Mouse (Mus musculus): Measurements from ENCODE around the gene Mapkap1. TPM values are rescaled to one million over a fixed set of nuclear protein-coding genes. Genes with fewer than 3 reads are reported as not detected.
"Not testable (repeated sequence)": the region's sequence is repeated elsewhere in the genome, so short reads cannot be mapped to it uniquely, and the experiment has no call there.

The Mapkap1 gene
- total RNA-seq, 2 experiments from 2014 or later, result 29.7 to 37.8 TPM

- no peak for ATAC-seq (ENCODE audit: poor library complexity, severe bottlenecking)
Measured at GRCm38 (mm10) chr2:34431701-34432372, 25.3 kb downstream of the Mapkap1 start.

- not testable (repeated sequence) for ATAC-seq (ENCODE audit: poor library complexity, severe bottlenecking)
Measured at GRCm38 (mm10) chr2:34432887-34433286, 26.3 kb downstream of the Mapkap1 start.

- no peak for ATAC-seq (ENCODE audit: poor library complexity, severe bottlenecking)
Measured at GRCm38 (mm10) chr2:34436321-34436720, 29.8 kb downstream of the Mapkap1 start.

GRCm38 (mm10) chr2:34448756-34449155, 42.2 kb downstream of the Mapkap1 start:
- ATAC-seq (ENCODE audit: poor library complexity, severe bottlenecking), result no peak

- no peak for ATAC-seq (ENCODE audit: poor library complexity, severe bottlenecking)
Measured at GRCm38 (mm10) chr2:34462490-34462889, 55.9 kb downstream of the Mapkap1 start.

DNA sequence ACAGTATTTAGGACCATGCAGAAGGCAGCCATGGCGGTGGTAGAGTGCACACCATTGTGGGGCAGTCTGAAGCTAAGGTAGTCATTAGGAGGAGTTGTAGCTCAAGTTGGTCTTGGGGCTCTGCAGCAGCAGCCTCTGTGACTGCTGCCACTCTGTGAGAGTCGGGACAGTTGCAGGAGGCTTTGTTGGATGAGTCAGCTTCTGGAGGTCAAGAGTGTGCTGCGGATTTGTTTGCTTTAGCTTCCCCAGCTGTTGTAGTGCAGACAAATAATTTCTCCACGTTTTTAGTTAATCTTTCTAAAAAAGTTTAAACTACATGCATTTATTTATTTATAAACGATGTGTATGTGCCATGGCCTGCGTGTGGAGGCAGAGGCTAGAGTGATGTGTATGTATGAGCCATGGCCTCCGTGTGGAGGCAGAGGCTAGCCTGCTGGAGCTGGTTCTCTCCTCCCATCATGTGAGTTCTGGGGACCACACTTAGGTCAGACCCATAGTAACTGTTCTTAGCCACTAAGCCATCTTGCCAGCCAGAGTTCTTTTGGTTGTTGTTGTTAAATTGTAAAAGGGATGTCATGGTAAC, 62.1 kb downstream of the Mapkap1 start:
- no peak for ATAC-seq (ENCODE audit: poor library complexity, severe bottlenecking)

- no peak for ATAC-seq (ENCODE audit: poor library complexity, severe bottlenecking)
Measured at GRCm38 (mm10) chr2:34469324-34469723, 62.8 kb downstream of the Mapkap1 start.

DNA sequence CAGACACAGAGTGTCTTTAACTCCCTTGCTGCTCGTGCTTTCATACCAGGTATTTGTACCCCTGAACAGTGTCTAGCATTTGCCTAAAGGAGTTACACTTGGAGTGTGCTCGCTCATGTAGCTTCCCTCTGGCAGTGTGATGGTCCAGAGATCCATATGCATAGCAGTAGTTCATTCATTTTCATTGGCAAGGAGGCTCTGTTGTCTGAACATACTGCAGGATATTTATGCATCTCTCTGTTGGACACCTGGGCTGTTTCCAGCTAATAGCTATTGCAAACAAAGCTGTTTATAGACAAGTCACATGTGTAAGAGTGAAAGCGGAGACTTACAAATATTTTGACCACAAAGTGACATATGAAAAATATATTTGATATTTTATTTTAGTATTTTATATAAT, 67.2 kb downstream of the Mapkap1 start:
- ATAC-seq (ENCODE audit: poor library complexity, severe bottlenecking), result no peak

GRCm38 (mm10) chr2:34481401-34481800, 74.8 kb downstream of the Mapkap1 start:
- ATAC-seq (ENCODE audit: poor library complexity, severe bottlenecking), result no peak

GRCm38 (mm10) chr2:34482102-34482501, 75.5 kb downstream of the Mapkap1 start:
- no peak for ATAC-seq (ENCODE audit: poor library complexity, severe bottlenecking)

DNA sequence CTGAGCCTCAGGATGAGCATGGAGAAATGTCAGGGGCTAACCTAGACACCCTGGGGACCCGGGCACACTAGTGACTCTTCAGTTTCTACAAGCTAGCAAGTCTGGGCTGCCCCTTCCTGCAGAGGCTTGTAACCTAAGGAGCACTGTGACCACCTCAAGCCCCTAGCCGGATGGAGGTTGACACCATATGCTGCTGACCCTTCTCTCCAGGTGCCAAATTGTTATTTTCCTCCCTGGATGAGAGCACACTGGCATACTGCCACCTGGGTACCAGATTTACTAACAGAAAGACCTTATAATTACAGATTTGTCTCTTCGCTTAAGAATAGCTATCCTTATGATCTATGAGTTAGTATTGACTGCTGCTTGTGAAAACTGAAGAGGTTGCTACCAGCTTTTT, 76.0 kb downstream of the Mapkap1 start:
- ATAC-seq (ENCODE audit: poor library complexity, severe bottlenecking), result no peak

DNA sequence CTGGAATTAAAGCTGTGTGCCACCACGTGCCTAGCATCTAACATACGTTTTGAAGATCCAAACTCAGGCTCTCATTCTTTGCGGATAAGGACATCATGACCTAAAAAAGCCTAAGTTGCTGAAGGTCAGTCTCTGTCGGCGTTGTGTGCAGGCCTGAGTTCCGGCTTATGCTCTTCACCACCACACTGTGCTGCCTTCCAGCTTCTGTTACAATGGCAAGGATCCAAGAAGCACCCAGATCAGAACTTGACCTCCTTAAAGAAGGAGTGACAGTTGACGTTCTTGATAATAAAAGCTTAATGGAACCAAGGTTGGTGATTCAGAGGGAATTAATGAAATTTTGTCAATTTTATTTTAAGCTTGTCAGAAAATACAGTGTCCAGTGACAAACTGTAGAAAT, 80.7 kb downstream of the Mapkap1 start:
- ATAC-seq (ENCODE audit: poor library complexity, severe bottlenecking), result no peak

DNA sequence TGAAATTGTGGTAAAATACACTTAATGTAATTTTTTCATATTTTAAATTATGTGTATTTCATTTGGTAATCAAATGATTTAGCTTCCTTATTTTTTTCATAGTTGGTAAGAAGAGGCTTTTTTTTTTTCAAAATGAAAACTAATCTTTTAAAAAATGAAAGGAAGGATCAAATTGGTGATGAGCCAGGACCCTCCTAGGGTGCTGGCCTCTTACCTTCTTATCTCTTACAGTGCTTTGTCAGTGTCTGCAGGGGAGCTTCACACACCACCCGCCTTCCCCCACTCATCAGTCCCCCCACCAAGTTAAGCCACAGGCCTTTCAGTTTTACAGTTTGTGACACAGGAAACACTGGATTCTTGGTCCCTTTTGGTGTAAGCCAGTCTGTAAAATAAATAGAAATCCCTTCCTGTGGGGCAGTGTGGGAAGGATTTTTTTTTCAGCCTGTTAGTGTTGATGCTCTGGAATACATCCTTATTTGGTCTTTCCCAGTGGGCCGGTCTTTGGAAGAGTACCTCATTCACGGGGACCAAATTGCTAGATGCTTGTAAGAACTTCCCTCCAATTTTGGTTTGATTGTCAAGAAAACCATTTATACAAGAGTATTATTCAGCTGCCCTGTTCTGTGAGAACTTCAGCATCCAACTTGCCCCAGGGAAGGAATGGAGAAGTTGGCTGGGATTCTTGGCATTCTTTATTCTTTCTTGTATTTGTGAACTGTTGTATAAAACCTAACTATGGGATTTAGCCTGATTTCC, 97.6 kb downstream of the Mapkap1 start:
- ATAC-seq (ENCODE audit: poor library complexity, severe bottlenecking), result no peak

GRCm38 (mm10) chr2:34506162-34506561, 99.6 kb downstream of the Mapkap1 start:
- not testable (repeated sequence) for ATAC-seq (ENCODE audit: poor library complexity, severe bottlenecking)

DNA sequence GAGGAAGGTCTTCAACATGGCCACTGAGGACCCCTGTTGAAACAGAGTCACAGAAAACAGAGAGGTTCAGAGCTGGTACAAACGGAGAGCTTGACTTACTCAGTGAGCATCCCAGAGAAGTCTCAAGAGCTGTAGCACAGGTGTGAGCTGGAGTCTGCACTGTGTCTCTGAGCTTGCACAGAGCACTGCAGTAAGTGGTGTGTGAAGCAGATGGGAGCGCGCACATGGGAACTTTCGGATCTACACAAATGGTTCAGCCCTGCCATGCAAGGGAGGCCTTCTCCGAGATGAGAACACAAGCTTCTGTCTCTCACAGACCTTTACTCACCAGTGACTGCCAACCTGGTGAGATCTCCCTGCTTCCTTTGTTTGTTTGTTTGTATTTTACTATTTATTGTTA, 103.3 kb downstream of the Mapkap1 start:
- no peak for ATAC-seq (ENCODE audit: poor library complexity, severe bottlenecking)

GRCm38 (mm10) chr2:34515263-34515662, 108.7 kb downstream of the Mapkap1 start:
- no peak for ATAC-seq (ENCODE audit: poor library complexity, severe bottlenecking)

DNA sequence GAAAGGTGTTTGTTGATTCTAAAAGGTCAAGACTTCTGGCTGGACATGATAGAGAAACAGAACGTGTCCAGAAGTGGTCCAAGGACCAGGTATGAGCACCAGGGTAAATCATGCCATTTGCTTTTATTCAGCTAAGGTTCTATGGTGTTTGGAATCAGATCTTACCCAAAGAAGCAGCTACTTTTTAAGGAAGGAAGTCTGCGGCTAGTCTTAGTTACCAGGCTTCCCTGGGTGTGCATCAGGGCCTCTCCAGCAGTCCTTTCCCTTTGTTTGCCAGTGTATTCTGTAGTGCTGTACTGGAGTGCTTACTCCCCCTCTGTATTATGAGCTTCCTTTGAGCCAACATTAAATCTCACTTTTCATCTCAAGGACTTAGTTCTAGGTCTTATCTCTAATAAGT, 111.5 kb downstream of the Mapkap1 start:
- ATAC-seq (ENCODE audit: poor library complexity, severe bottlenecking), result no peak

DNA sequence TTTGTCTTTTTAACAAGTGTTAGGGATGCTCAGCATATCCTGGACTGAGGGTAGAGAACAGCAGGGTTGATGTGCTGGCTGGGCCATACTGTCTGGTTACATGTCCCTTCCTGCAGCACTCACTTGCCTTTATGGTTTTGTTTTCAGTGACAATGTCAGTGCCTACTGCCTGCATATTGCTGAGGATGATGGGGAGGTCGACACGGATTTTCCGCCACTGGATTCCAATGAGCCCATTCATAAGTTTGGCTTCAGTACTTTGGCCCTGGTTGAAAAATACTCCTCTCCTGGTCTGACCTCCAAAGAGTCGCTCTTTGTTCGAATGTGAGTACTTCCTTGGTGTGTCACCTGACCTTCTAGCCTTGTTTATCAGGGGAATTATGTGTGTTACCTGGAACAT, 112.0 kb downstream of the Mapkap1 start:
- ATAC-seq (ENCODE audit: poor library complexity, severe bottlenecking), result no peak

- ATAC-seq (ENCODE audit: poor library complexity, severe bottlenecking), result no peak
Measured at GRCm38 (mm10) chr2:34519525-34519924, 113.0 kb downstream of the Mapkap1 start.

GRCm38 (mm10) chr2:34521384-34521783, 114.8 kb downstream of the Mapkap1 start:
- no peak for ATAC-seq (ENCODE audit: poor library complexity, severe bottlenecking)

- no peak for ATAC-seq (ENCODE audit: poor library complexity, severe bottlenecking)
Measured at GRCm38 (mm10) chr2:34526527-34527371, 120.2 kb downstream of the Mapkap1 start.
